Mouse (Mus musculus) testis, adult 2 months (tissue): ENCODE data around the gene Olfr186. TPM values are rescaled to one million over a fixed set of nuclear protein-coding genes. Genes with fewer than 3 reads are reported as not detected.

Experiments
- H3K27ac ChIP-seq: fragments of 200-500 bp; 2 replicates; pipeline ENCODE4 v1.5.1; 2012; ENCODE audit warnings: low read depth, low read length; ENCODE audit not compliant: control insufficient read depth, insufficient read depth
- H3K27me3 ChIP-seq: fragments of 200-500 bp; 2 replicates; pipeline ENCODE4 v1.6.1; 2012; ENCODE audit warnings: mild to moderate bottlenecking, low read length, moderate library complexity; ENCODE audit not compliant: control insufficient read depth, insufficient read depth
- H3K36me3 ChIP-seq: fragments of 200-500 bp; 2 replicates; pipeline ENCODE4 v1.6.1; 2012; ENCODE audit warnings: mild to moderate bottlenecking, low read length; ENCODE audit not compliant: control insufficient read depth, insufficient read depth
- H3K4me1 ChIP-seq: fragments of 200-500 bp; 2 replicates; pipeline ENCODE4 v1.6.1; 2012; ENCODE audit warnings: low read length; ENCODE audit not compliant: control insufficient read depth, insufficient read depth
- H3K4me3 ChIP-seq: fragments of 200-500 bp; 2 replicates; pipeline ENCODE4 v1.5.1; 2012; ENCODE audit warnings: low read depth, mild to moderate bottlenecking, low read length, moderate library complexity, mixed read lengths; ENCODE audit not compliant: control insufficient read depth
- CTCF ChIP-seq: fragments of 200-500 bp; IDR thresholded peaks from 2 replicates; pipeline ENCODE4 v1.5.1; 2012; ENCODE audit warnings: low read depth, mild to moderate bottlenecking, inconsistent platforms, low read length, moderate library complexity; ENCODE audit not compliant: control insufficient read depth, insufficient read depth, insufficient replicate concordance
- POLR2A ChIP-seq: fragments of 200-500 bp; IDR thresholded peaks from 2 replicates; pipeline ENCODE4 v1.6.1; 2012; ENCODE audit warnings: low read depth, mild to moderate bottlenecking, inconsistent platforms, low read length, moderate library complexity; ENCODE audit not compliant: control insufficient read depth
- polyA plus RNA-seq: library from polyadenylated mRNA; depleted of rRNA; stranded (reverse); fragments of >200 nt; gene quantifications from 2 replicates; pipeline ENCODE4 v1.2.3, GENCODE M21; 2012; rRNA removed

Olfr186 gene
- polyA plus RNA-seq, 1 experiment = not detected

GRCm38 (mm10) chr16:59045835-59046234 is 15.7 kb upstream of the Olfr186 start:
- no peak overlapping the region for H3K4me3 ChIP-seq
- no peaks in the 10 kb centered on the region for H3K4me1 ChIP-seq
- H3K27ac ChIP-seq = no peak overlapping the region
- H3K27me3 ChIP-seq = no peaks in the 10 kb centered on the region
- H3K36me3 ChIP-seq = no peaks in the 10 kb centered on the region
- no peak for TF ChIP-seq POLR2A
- no peak for TF ChIP-seq CTCF

- H3K4me1 ChIP-seq = no peaks in the 10 kb centered on the region
- no peaks in the 10 kb centered on the region for H3K27me3 ChIP-seq
- no peaks in the 10 kb centered on the region for H3K36me3 ChIP-seq
- H3K27ac ChIP-seq = no peak within 1 kb of the TSS
- no peak within 1 kb of the TSS for H3K4me3 ChIP-seq
- no peak for TF ChIP-seq CTCF
- no peak for TF ChIP-seq POLR2A
These were observed 9.6 kb upstream of the Olfr186 start, which contains the start of gene Olfr187 for GRCm38 (mm10) chr16:59039710-59040109. Gene Olfr187, minus strand, starts transcription at chr16:59039767.

- Histone ChIP-seq H3K4me3 (no peak overlapping the region), H3K27ac (no peak overlapping the region), H3K36me3 (no peaks in the 10 kb centered on the region), H3K27me3 (no peaks in the 10 kb centered on the region), H3K4me1 (no peaks in the 10 kb centered on the region)
- TF ChIP-seq POLR2A (no peak), CTCF (no peak)
These were observed 16.6 kb downstream of the Olfr186 start for GRCm38 (mm10) chr16:59013357-59014018.

- no peak overlapping the region for H3K4me3 ChIP-seq
- TF ChIP-seq CTCF (no peak), POLR2A (no peak)
These were observed 22.9 kb downstream of the Olfr186 start for GRCm38 (mm10) chr16:59007146-59007545.

GRCm38 (mm10) chr16:58995057-58995456 is 35.0 kb downstream of the Olfr186 start, which contains the start of gene Olfr183:
Gene Olfr183, plus strand, starts transcription at chr16:58995357.
- H3K27me3 ChIP-seq = no peaks in the 10 kb centered on the region
- no peaks in the 10 kb centered on the region for H3K36me3 ChIP-seq
- no peak within 1 kb of the TSS for H3K27ac ChIP-seq
- no peak for TF ChIP-seq POLR2A
- TF ChIP-seq CTCF = no peak
- no peak within 1 kb of the TSS for H3K4me3 ChIP-seq
- no peaks in the 10 kb centered on the region for H3K4me1 ChIP-seq

More at GRCm38 (mm10) chr16:59007146-59007545, 22.9 kb downstream of the Olfr186 start:
- Histone ChIP-seq H3K27ac (no peak overlapping the region), H3K27me3 (no peaks in the 10 kb centered on the region), H3K36me3 (no peaks in the 10 kb centered on the region), H3K4me1 (no peaks in the 10 kb centered on the region)

Other genes with a start within 250 kb of the Olfr186 start
- not detected in 2 replicates for gene Olfr173, start 230.0 kb downstream of the Olfr186 start, polyA plus RNA-seq
- gene Olfr175-ps1, start 203.5 kb downstream of the Olfr186 start, polyA plus RNA-seq = not detected in 2 replicates
- gene Olfr177, start 155.5 kb downstream of the Olfr186 start, polyA plus RNA-seq = not detected in 2 replicates
- not detected in 2 replicates for gene Olfr178, start 138.2 kb downstream of the Olfr186 start, polyA plus RNA-seq
- 0.28 and 0.83 TPM in 2 replicates for gene Olfr181, start 101.5 kb downstream of the Olfr186 start, polyA plus RNA-seq
- 0.27 and 0.34 TPM in 2 replicates for gene Olfr180, start 100.9 kb downstream of the Olfr186 start, polyA plus RNA-seq
- 0.22 and 0.28 TPM in 2 replicates for gene Olfr183, start 34.9 kb downstream of the Olfr186 start, polyA plus RNA-seq
- gene Olfr187, start 9.5 kb upstream of the Olfr186 start, polyA plus RNA-seq = not detected in 2 replicates
- gene Olfr190, start 47.7 kb upstream of the Olfr186 start, polyA plus RNA-seq = not detected in 2 replicates
- not detected in 2 replicates for gene Olfr191, start 59.5 kb upstream of the Olfr186 start, polyA plus RNA-seq
- gene Olfr193, start 81.6 kb upstream of the Olfr186 start, polyA plus RNA-seq = not detected in 2 replicates
- 0.04 and 0.15 TPM in 2 replicates for gene Olfr194, start 90.8 kb upstream of the Olfr186 start, polyA plus RNA-seq
- not detected in 2 replicates for gene Olfr195, start 116.8 kb upstream of the Olfr186 start, polyA plus RNA-seq
- not detected in 2 replicates for gene Olfr196, start 140.2 kb upstream of the Olfr186 start, polyA plus RNA-seq
- gene Olfr198, start 173.2 kb upstream of the Olfr186 start, polyA plus RNA-seq = not detected in 2 replicates
- 1.3 and 1.4 TPM in 2 replicates for gene Olfr199, start 189.5 kb upstream of the Olfr186 start, polyA plus RNA-seq
- not detected in 2 replicates for gene Olfr201, start 242.3 kb upstream of the Olfr186 start, polyA plus RNA-seq